Comparison of ENCODE assay signal across 11 mouse cellular contexts in genomic region chr9:63975996-63976395, GRCm38 (mm10). TPM values are rescaled to one million over a fixed set of nuclear protein-coding genes. Genes with fewer than 3 reads are reported as not detected.
DNase-seq lines count a peak whose midpoint lies in the region; ATAC-seq lines count a peak whose summit lies in the region.
"Had no signal": no experiment of that assay in that cellular context is flagged by ENCODE, and none has a peak within 500 bp of the region (broad histone marks: within the 10 kb centered on the region; RNA-seq: fewer than 3 reads in every experiment).

No protein-coding gene starts in this region.

- no peaks in the 10 kb centered on the region for H3K9me3 ChIP-seq in embryonic facial prominence, embryonic 12.5 days
- no peaks in the 10 kb centered on the region for H3K9me3 ChIP-seq in hindbrain, embryonic 11.5 days (ENCODE audit: control insufficient read depth, low read length)
- no peaks in the 10 kb centered on the region for H3K9me3 ChIP-seq in midbrain, embryonic 15.5 days

- H3K27ac ChIP-seq in embryonic facial prominence, embryonic 12.5 days = peak overlapping the region; percentile 67
- H3K27ac ChIP-seq in hindbrain, embryonic 11.5 days (ENCODE audit: low read depth, low read length) = no peak overlapping the region
- no peak overlapping the region for H3K27ac ChIP-seq in midbrain, embryonic 15.5 days
- H3K27ac ChIP-seq: liver, embryonic 14.5 days had no signal

- H3K4me2 ChIP-seq in embryonic facial prominence, embryonic 12.5 days (replicated peaks) = 0 out of 2 replicates have a peak overlapping the region, but pooled peaks have one; percentile 5
- H3K4me2 ChIP-seq in hindbrain, embryonic 11.5 days (replicated peaks; ENCODE audit: low read depth, low read length) = no peak overlapping the region
- 0 out of 2 replicates have a peak overlapping the region, but pooled peaks have one; percentile 3 for H3K4me2 ChIP-seq in midbrain, embryonic 15.5 days

- peaks cover 12% of the 10 kb centered on the region; the same call in 1 of the 2 replicates for H3K36me3 ChIP-seq in embryonic facial prominence, embryonic 12.5 days
- H3K36me3 ChIP-seq in hindbrain, embryonic 11.5 days (ENCODE audit: control insufficient read depth, insufficient read depth, low read length) = 0 out of 2 replicates have a peak, but pooled peaks cover 2% of the 10 kb centered on the region
- no peaks in the 10 kb centered on the region for H3K36me3 ChIP-seq in midbrain, embryonic 15.5 days (replicated peaks)

- ATAC-seq in embryonic facial prominence, embryonic 12.5 days (ENCODE audit: insufficient number of reproducible peaks, insufficient read depth, low FRiP score, low TSS enrichment) = 0 out of 2 replicates have a peak, but pooled peaks have one; percentile 13
- ATAC-seq in hindbrain, embryonic 11.5 days (ENCODE audit: low FRiP score) = peak; percentile 27; the same call in 1 of the 2 replicates
- ATAC-seq in midbrain, embryonic 15.5 days (replicated peaks) = peak; percentile 42; the same call in 1 of the 2 replicates
- no peak for ATAC-seq in megakaryocyte progenitor cell, adult 5-6 weeks (replicated peaks; ENCODE audit: poor library complexity)

- no peaks in the 10 kb centered on the region for H3K27me3 ChIP-seq in embryonic facial prominence, embryonic 12.5 days
- no peaks in the 10 kb centered on the region for H3K27me3 ChIP-seq in hindbrain, embryonic 11.5 days (ENCODE audit: control insufficient read depth, insufficient read depth, low read length)
- no peaks in the 10 kb centered on the region for H3K27me3 ChIP-seq in midbrain, embryonic 15.5 days (replicated peaks)

- H3K4me1 ChIP-seq in embryonic facial prominence, embryonic 12.5 days = peaks cover 96% of the 10 kb centered on the region
- 0 out of 2 replicates have a peak, but pooled peaks cover 6% of the 10 kb centered on the region for H3K4me1 ChIP-seq in hindbrain, embryonic 11.5 days (replicated peaks; ENCODE audit: control insufficient read depth, insufficient read depth, low read length)
- H3K4me1 ChIP-seq in midbrain, embryonic 15.5 days = peaks cover 18% of the 10 kb centered on the region

- WGBS in embryonic facial prominence, embryonic 12.5 days = 26% methylated on average over 11 of the region's 11 CpGs
- 25% methylated on average over 11 of the region's 11 CpGs for WGBS in hindbrain, embryonic 11.5 days
- 20% methylated on average over 11 of the region's 11 CpGs for WGBS in midbrain, embryonic 15.5 days

- H3K9ac ChIP-seq in embryonic facial prominence, embryonic 12.5 days = 0 out of 2 replicates have a peak overlapping the region, but pooled peaks have one; percentile 34
- H3K9ac ChIP-seq in hindbrain, embryonic 11.5 days (ENCODE audit: low read depth, low read length) = 0 out of 2 replicates have a peak overlapping the region, but pooled peaks have one; percentile 12
- no peak overlapping the region for H3K9ac ChIP-seq in midbrain, embryonic 15.5 days
- H3K9ac ChIP-seq: liver, embryonic 14.5 days had no signal

- H3K4me3 ChIP-seq in embryonic facial prominence, embryonic 12.5 days = no peak overlapping the region
- H3K4me3 ChIP-seq in hindbrain, embryonic 11.5 days (ENCODE audit: low read depth, low read length) = no peak overlapping the region
- no peak overlapping the region for H3K4me3 ChIP-seq in midbrain, embryonic 15.5 days

- DNase-seq in kidney, postnatal 4 days = peak; percentile 53 to 65
- no peak for DNase-seq in kidney, adult 11 months
- peak; percentile 40 for DNase-seq in hindbrain, embryonic 11.5 days (ENCODE audit: low spot score)
- DNase-seq in cerebellum, adult 8-10 months = no peak
- DNase-seq in cerebellum, adult 11-12 months = no peak
- DNase-seq: cerebellum, adult 9-10 months; kidney, postnatal 36 days had no signal

RNA-seq across cellular contexts. Expression of gene Smad6, which starts 45.9 kb away (rescaled TPM):
- polyA plus RNA-seq in embryonic facial prominence, embryonic 12.5 days (2016; fragmentation: Nextera tagmentation; extraction: Ambion mirVana) = 25.4 and 26.0 TPM in 2 replicates
- polyA plus RNA-seq in hindbrain, embryonic 11.5 days (2014; fragmentation: Nextera tagmentation; extraction: Ambion mirVana) = 5.5 and 7.1 TPM in 2 replicates
- 1.5 and 1.9 TPM in 2 replicates for polyA plus RNA-seq in midbrain, embryonic 15.5 days (2015; fragmentation: Nextera tagmentation; extraction: Ambion mirVana)
- 0.34 and 0.72 TPM in 2 replicates for total RNA-seq in megakaryocyte progenitor cell, adult 5-6 weeks (2015)
- total RNA-seq in megakaryocyte progenitor cell, adult 5-6 weeks (2017) = 1.2 TPM in 2 replicates

Comparison
In these comparisons a context has a peak if more than half of its experiments do, and no peak if none do; other contexts are left out.
1. DNase-seq: peak in kidney, postnatal 4 days (2 of 2) and hindbrain, embryonic 11.5 days (single experiment); none in kidney, adult 11 months (single experiment), cerebellum, adult 8-10 months (single experiment) and cerebellum, adult 11-12 months (single experiment).